Mouse (Mus musculus): ENCODE data around the gene Stk39. TPM values are rescaled to one million over a fixed set of nuclear protein-coding genes. Genes with fewer than 3 reads are reported as not detected.
A peak's percentile ranks its signal among the peaks of the same experiment; 100 is the strongest.

The Stk39 gene
- 10 to 100 TPM; 63.7 to 93.6 (median 79.1) TPM for total RNA-seq (2022)

DNA sequence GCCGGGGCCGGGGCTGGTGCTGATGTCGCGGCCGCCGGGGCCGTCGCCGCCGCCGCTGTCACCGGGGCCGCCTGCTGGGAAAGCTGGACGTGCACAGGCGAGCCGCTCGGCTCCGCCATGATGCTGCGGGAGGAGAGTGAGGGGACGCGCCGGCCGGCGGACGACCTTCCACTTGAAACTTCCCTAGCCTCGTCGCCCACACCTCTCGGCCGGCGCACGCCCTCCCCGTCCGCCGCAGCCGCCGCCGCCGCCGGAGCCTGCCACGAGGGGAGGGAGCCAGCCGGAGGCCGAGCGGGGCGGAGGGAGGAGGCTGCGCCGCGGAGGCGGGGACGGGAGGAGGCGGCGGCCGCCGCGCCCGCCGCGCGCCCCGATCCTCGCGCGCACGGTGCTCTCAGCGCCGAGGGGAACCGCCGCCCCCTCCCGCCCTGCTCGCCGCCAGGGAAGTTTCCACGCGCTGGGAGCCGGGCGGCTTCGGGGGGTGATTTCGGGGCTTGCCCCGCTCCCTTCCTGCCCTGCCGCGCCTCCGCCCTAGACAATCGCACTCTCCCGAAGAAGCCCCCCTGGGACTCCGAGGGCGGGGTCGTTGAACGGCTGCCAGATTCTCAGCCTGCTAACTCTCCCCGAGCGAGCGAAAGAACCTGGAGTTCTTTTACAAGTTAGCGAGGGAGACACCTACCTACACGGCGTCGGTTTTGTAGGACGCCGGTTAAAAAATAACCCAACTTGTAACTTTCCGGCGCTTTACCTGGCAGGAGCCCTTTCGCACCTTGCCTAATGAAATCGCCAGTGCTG lies at the start of gene Stk39:
Stk39 (minus strand) TSS at position 510 of the 792 bp plus-strand sequence.
- peak; percentile 86 for DNase-seq (ENCODE audit: low spot score)

DNA sequence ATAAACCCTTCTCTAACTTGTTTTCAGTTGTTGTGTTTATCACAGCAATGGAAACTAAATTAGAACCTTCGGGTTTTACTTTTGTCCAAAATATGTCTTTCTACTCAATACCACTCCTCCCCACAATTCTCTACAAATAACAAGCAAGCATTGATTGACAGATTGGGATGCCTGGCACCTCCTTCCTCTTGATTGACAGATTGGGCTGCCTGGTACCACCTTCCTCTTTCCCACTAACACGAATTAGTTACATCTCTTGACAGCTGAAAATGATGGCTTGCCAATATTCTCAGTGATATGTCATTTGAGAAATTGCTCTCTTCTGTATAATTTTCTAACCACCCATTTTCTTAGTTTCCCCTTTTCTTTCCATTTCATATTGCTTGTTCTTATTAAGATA lies 43.3 kb upstream of the Stk39 start:
- DNase-seq (ENCODE audit: low spot score) = no peak

DNA sequence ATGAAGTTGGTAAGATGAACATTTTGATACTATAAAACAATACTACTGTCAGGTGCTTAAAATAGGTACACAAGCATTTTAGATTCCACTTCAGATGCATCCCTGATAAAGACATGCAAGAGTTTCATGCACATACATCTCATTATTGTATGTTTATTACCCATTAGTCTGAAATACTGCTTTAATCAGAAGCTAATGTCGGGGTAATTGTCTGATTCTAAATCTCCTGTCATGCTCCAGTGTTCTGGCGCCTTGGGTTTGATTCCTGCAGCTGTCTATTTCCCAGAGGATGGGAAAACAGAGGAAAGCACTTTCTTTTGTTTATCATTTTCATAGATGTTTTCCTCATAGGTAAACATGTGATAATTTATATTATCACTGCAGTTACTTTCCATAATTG lies 31.1 kb upstream of the Stk39 start:
- DNase-seq (ENCODE audit: low spot score) = no peak

DNA sequence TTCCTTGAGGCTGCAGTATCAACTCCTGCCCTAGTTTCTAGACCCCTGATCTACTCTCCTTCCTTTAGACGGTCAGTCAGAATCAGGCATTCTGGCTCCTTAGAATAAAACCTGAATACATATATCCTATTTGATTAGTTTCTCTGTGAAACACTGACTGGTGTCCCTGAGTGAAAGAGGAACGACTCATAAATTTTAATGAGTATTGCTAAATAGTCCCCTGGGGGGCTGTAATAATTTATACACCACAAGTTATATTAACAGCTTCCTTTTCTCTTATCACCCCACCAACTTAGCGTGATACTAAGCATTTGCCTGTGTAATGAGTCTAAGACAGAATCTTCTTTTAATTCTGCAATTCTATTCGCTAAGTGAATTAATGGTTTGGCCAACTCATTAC lies 30.7 kb upstream of the Stk39 start:
- DNase-seq (ENCODE audit: low spot score) = no peak

DNA sequence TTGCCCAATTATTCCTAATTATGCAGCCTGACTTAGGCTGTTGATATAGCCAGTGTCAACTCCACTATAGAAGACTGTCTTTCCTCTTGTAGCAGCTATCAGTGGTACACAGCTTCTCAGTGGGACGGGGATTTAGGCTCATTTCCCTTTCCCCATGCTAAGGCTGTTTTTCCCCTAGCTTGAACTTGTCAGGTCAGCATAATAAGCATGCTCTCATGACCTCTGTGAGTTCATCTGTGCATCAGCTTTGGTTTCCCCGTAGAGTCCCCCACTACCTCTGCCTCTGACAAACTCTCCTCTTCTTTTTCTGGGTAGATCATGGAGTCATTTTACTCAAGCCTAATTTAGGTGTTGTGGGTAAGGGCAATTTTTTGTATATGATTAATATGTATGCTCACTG lies 30.2 kb upstream of the Stk39 start:
- DNase-seq (ENCODE audit: low spot score) = no peak

DNA sequence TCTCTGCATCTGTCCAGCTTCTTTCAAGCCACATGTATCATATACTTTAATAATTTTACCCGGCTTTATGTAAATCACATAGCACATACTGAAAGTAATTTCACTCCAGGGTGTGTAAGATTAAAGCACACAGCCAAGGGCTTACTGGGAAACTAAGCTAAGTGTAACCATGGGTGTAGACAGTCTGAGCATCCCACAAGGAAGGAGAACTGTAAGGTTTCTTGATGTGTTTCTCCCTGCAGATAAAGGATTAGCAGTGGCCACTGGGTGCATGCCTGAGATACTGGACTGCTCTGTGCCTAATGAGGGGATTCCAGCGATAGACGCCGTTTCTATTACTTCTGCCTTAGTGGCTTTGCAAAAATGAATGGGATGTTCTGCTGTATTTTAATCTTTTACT lies 14.2 kb upstream of the Stk39 start:
- no peak for DNase-seq (ENCODE audit: low spot score)

DNA sequence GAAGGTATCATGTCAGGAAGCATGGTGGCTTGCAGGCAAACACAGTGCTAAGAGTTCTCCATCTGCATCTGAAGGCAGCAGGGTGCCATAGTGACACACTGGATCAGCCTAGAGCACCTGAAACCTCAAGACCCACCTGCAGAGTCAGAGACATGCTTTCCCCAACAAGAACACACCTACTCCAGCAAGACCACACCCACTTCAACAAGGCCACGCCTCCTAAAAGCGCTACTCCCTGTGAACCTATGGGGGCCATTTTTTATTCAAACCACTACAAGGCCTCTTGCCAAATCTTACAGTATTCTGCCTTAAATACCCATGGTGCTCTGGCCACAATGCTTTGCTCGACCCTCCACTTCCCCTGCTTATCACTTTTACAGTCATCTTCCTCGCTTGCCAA lies 13.1 kb upstream of the Stk39 start:
- DNase-seq (ENCODE audit: low spot score) = no peak

DNA sequence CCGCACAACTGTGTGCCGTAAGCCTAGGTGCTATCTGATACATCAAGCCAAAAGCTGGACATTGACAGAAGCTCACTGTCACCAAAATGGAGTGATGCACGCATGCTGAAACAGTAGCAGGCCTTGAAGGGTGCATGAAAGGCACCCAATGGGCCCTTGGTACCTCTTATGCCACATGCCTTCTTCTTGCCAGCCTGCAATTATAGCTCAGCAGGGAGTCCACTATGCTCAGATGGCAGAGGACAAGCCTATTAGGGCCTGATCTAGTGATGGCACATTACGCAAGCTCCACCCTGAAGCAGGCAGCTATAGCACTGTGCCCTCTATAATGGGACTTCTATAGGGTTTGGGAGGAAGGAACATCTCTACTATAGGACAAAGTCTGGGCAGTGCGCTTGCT lies 10.8 kb upstream of the Stk39 start:
- DNase-seq (ENCODE audit: low spot score) = no peak

DNA sequence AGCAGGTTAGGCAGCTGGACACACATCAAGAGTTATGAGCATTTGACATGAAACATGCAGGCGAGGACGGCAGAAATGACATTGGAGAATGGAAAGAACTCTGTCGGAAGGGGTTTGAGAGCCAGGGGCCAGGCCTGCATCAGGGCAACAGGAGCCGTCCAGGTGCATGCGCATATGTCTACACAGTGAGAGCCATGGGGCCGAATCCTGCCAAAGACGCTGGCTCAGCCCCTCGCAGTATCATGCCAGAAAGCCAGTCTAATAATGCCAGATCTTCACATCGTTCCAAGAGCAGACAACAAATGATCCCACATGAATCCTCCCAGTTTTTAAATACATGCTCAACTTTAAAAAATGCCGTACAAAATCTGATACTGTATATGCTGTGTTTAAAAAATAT lies 7.8 kb upstream of the Stk39 start:
- no peak for DNase-seq (ENCODE audit: low spot score)

DNA sequence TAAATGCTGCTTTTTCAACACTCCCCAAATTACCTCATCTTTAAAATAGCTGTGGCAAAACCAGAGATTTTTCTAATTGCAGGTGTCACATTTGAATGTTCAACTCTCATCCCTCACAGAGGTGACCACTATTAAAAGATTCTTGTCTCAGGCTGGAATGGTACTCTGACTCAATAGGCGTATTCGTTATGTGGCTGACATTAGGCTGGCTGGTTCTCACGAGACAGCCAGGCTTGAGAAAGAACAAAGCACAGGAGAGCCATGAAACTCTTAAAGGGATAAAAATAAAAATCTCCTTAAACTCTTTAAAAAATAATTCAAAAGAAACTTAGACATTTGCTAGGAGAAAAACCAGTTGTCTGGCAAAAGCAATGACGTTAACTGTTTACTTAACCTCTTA lies 853 bp upstream of the Stk39 start:
- no peak for DNase-seq (ENCODE audit: low spot score)

DNA sequence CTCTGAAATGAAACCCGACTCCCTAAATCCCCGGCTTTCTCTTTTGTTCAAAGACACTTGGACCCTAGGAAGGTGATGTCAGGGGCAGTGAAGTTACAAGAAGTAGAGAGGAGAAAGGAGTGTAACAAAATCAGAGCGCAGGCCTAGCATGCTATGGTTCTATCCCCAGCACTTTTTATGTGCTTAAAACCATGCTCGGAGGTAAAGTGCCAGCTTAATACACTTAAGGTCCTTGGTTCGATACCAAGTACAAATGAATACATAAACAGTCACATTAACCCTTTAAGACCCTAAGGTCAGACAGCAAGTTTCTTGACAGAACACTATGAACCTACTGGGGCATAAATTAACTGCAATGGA lies 463 bp upstream of the Stk39 start:
- DNase-seq (ENCODE audit: low spot score) = no peak

DNA sequence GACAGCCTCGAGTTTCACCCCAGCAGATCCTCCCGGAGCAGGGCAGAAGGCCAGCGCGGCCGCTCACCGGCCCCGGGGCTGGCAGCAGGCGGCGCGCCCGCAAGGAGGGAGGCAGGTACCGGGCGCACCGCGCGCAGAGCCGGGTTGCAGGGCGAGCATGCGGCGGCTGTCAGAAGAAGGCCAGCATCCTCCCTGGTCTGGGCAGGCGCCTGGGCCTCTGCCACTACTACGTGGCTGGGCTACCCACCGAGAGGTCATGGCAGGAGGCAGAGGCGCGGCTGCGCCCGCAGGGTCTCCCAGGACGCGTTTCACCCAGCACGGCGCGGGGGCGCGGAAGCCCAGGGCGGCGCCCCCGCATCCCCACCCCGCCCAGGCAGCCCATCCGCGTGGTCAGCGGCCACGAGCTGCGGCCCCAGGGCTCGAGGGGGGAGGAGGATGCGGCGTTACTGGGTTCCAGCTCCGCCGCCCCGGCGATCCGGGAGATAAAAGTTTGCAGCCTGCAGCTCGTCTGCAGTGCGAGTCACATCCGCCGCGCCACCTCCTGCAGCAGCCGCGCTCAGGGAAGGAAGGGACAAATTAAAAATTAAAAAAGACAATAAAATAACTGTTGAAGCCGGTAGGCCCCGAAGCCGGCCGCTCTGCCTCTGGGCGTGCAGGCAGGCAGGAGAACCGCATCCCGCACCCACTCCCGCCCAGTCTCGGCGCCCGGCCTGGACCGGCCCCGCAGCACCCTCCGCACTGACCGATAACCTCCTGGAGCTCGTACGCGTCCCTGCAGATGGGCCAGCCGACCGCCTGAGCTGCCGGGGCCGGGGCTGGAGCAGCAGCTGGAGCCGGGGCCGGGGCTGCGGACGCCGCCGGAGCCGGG lies 943 bp downstream of the Stk39 start:
- peak; percentile 39 for DNase-seq (ENCODE audit: low spot score)

DNA sequence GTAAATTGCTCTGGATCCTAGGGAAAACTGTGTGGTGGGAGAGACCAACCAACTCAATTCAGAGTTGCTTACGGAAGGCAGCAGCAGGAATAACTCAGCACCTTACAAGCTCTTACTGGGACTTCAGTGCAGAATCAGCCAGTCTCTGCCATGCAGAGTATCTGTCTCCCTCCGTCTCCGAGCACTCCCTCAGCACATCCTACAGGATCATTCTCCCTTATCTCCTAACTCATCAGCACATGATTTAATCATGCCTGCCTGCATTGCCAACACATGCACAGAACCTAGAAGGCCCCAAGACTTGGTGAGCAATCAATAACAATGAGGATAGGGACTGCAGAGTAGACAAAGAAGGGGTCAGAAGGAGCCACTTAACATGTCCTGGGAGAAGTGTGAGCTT lies 2.6 kb downstream of the Stk39 start:
- DNase-seq (ENCODE audit: low spot score) = no peak

DNA sequence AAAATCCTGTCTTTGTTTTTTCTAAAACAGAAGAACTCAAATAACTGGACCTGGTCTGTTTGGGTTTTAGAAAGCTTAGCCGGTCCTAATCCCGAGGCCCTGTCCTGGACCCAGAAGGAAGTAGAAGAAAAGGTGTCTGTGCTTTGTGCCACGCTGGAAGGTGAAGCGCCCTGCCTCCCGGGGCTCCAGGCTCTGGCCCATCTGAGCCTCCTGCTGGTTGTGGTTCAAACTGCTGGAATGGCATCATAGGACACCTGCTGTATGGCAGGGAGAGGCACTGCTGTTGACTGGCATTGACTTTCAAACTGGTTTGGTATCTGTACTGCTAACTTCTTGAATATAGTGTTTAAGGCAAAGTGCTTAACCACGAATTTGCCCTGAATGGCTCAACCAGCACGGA lies 3.4 kb downstream of the Stk39 start:
- DNase-seq (ENCODE audit: low spot score) = peak; percentile 44

DNA sequence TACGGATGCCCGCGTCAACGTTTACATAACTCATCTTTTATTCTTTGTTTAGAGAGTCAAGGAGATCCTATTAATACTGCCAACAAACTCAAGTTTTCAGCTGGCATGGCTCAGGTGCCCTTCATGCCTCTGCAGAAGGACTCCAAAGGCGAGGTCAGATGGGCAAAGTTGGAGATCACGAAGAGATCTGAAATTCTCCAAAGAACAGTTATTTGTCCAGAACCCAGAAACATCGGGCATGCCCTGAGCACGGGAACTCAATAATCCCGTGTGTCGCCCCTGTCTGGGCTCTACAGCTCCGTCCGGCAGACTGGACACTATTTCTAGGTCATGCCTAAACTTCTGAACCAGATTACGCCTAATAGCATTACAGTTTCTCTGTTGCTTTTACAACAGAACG lies 3.8 kb downstream of the Stk39 start:
- no peak for DNase-seq (ENCODE audit: low spot score)

DNA sequence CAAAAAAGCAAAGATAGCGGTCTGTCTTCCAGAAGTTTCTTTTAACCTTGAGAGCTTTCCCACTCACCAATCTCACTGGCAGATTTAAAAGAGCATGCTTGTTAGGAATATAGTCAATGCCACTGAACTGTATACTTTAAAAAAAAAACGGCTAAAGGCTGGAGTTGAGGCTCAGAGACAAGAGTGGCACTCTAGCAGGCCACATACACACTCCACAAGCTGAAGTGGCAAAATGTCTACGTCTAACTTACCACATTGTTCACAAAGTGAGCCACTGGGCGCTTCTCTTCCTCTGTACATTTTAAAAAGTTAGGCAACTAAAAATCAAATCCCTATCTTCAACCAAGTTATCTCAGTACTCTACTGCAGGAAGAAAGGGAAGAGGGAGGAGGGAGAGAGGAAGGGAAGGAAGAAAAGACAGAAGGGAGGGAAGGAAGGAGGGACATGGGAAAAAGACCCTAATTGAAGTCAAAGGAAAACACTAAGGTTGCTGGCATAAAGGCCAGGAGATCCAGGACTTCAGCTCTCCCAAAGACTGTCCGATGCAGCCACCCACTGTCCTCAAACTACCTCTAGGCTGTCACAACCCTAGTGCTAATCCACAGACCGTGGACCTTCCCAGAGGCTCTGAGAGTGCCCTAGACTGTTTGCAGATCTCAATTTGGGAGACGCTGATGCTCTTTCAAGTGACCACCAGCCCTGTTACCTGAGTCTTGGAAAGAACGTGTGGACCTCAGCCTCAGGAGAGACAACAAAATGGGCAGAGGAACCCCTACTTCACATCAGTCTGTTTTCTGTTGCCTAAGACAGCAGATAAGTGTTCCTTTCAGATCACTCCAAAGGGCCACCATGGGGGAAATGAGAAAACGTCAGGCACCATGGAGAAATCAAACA lies 4.7 kb downstream of the Stk39 start:
- DNase-seq (ENCODE audit: low spot score) = no peak

DNA sequence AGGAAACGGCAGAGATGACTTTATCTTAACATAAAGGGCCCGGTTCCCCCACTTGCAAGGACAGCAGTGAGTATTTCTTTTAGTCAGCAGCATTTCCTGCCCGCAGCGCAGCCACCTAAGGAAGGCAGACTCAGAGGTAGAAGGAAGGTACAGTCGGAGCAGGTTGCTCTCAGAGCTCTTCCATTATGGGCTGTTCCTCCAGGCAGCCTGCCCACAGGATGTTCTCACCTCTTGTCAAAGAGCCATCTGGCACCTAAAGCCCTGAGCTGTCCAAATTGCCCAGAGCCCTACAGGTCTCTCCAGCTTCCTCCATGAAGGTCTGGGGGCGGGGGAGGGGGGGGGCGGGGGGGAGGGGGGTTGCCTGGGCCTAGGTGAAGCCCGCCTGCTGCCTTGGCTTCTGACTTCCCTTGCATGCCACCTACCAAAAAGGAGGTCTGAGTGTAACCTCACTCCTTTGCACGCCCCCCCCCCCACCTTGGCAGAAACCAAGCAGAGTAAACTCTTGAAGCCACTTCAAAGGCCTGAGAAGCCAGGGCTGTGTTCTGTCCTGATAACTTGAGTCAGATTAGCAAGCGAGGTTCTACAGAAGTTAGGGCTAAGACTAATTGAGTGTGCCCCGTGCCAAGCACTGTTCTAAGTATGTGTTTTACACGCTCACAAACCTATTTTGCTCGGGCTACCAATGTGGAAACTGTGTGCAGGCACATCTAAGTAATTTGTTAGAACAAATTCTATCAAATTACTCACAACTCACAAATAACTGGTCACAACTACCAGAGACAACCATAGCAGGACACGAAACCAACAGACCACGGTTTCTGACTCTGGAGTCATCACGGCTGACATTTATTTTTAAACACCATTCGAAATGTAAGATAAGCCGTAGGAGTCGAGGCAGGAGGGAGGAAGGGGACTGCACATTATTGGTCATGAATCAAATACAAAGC lies 5.7 kb downstream of the Stk39 start:
- peak; percentile 81 for DNase-seq (ENCODE audit: low spot score)

DNA sequence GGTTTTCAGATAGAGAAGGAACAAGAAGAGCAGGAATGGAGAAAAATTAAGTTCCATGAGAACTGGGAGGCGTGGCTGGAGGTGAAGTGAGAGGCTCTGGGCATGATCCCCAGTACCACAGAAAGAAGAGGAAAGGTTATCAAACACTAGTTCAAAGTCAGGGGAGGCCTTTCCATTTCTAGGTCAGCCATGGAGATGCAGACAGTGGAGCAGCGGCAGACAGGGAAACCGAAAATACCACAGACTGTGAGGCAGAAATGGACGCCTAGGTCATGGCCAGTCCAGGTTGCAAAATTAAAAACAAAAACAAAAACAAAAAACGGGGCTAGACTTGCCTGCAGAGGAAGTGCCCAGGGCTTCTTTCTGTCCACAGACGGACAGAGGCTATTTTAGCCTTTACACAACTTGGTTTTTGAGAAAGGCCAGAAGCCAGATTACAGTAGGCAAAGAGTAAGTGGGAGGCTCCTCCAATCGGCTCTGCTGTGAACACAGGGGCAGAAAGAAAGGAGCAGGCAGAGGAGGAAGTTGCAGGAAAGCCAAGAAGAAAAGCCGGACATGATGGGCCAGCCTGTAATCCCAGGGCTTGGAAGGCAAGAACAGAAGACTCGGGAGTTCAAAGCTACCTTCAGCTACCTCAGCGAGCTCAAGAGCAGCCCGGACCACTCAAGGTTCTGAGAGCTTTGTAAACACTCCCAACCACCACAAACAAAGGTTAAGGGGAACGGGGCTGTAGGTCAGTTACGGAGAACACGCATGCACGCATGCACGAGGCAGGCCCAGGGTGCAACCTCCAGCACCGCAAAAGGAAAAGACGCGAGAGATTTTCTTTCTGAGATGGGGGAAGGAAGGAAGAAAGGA lies 6.6 kb downstream of the Stk39 start:
- DNase-seq (ENCODE audit: low spot score) = no peak

DNA sequence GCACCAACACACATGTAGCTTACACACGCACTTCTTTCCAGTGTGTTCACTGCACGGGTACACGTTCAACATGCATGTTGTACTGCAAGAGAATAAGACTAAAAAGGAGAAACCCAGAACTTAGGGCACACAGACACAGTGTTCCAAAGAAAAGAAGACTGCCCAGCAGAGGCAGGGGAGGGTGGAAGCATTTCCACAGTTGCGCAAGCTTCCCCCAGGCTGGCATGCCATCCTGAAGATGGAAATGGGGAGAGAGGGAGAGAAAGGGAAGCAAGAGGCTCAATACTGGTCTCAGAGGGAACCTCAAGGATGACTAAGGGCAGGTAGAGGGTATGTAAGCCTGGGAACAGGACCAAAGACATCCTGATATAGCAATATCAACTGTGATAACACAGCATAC lies 7.6 kb downstream of the Stk39 start:
- no peak for DNase-seq (ENCODE audit: low spot score)

DNA sequence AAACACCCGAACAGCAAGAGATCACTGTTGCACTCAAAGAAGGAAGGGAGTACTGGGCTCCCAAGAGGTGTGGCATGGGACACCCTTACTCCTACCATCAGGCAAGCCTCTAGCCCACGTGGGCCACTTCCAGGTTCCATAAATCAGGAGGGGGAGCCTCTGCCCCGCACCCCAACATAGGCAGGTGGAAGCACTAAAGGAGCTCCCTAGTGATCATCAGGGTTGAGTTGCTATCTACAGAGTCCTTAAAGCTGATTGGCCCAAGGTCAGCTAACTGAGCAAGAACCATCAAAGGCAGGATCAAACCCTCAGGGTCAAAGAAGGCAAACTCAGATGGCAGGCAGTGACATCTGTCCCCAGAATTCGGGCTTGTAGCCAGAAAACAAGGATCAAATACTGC lies 8.3 kb downstream of the Stk39 start:
- DNase-seq (ENCODE audit: low spot score) = no peak
